Mouse (Mus musculus): ENCODE measurements around the gene Fbxw8. TPM values are rescaled to one million over a fixed set of nuclear protein-coding genes. Genes with fewer than 3 reads are reported as not detected.

Fbxw8 gene
- polyA plus RNA-seq, 2 experiments = 27.9 to 55.2 TPM

DNA sequence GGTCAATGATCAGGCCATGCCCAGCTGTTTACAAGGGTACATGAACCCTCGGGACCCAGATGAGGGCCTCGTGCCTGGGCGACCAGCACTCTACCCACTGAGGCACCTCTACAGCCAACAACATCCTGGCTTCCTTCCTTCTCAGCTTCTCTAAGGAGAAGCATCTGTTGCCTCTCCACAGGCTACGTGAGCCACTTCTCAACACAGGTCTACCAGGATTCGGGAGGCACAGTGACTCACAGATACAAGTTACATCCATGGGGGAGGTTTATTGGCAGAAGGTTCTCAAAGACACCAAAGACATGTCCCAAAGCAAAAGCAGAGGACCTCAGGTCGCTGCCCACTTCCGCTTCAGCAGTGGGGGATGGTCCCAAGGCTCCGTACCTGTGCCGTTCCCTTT is 35.2 kb upstream of the Fbxw8 start:
- H3K4me1 ChIP-seq (ENCODE audit: control insufficient read depth, insufficient read depth, low read length) = no peaks in the 10 kb centered on the region
- H3K27me3 ChIP-seq (ENCODE audit: control insufficient read depth, insufficient read depth, low read length) = no peaks in the 10 kb centered on the region
- H3K4me2 ChIP-seq (replicated peaks; ENCODE audit: low read depth, low read length, severe bottlenecking) = no peak overlapping the region
- no peak for DNase-seq (ENCODE audit: low spot score)
- H3K36me3 ChIP-seq (ENCODE audit: control insufficient read depth, insufficient read depth, low read length) = no peaks in the 10 kb centered on the region
- 82% methylated on average over 9 of the region's 9 CpGs for WGBS
- H3K4me3 ChIP-seq (replicated peaks; ENCODE audit: low read length) = no peak overlapping the region
- no peak for ATAC-seq (ENCODE audit: low FRiP score, low read depth)
- no peak overlapping the region for H3K9ac ChIP-seq (ENCODE audit: low read depth, low read length, severe bottlenecking)
- no peaks in the 10 kb centered on the region for H3K9me3 ChIP-seq (ENCODE audit: control insufficient read depth, low read length)
- no peak for TF ChIP-seq POLR2A (IDR thresholded peaks at IDR 0.05; ENCODE audit: borderline replicate concordance, extremely low read depth, insufficient read depth, insufficient read length)
- no peak overlapping the region for H3K27ac ChIP-seq (replicated peaks; ENCODE audit: low read depth, low read length)

- WGBS = 24% methylated on average over 6 of the region's 6 CpGs
- Histone ChIP-seq H3K27ac (replicated peaks; ENCODE audit: low read depth, low read length) (no peak overlapping the region), H3K9me3 (ENCODE audit: control insufficient read depth, low read length) (no peaks in the 10 kb centered on the region), H3K4me1 (ENCODE audit: control insufficient read depth, insufficient read depth, low read length) (no peaks in the 10 kb centered on the region), H3K27me3 (ENCODE audit: control insufficient read depth, insufficient read depth, low read length) (no peaks in the 10 kb centered on the region), H3K36me3 (ENCODE audit: control insufficient read depth, insufficient read depth, low read length) (no peaks in the 10 kb centered on the region), H3K9ac (ENCODE audit: low read depth, low read length, severe bottlenecking) (no peak overlapping the region), H3K4me2 (replicated peaks; ENCODE audit: low read depth, low read length, severe bottlenecking) (no peak overlapping the region), H3K4me3 (replicated peaks; ENCODE audit: low read length) (no peak overlapping the region)
- no peak for ATAC-seq (ENCODE audit: low FRiP score, low read depth)
- TF ChIP-seq POLR2A (IDR thresholded peaks at IDR 0.05; ENCODE audit: borderline replicate concordance, extremely low read depth, insufficient read depth, insufficient read length) = no peak
- DNase-seq (ENCODE audit: low spot score) = no peak
These were observed 33.1 kb upstream of the Fbxw8 start for GRCm38 (mm10) chr5:118188356-118188755.

GRCm38 (mm10) chr5:118186903-118187633 is 31.8 kb upstream of the Fbxw8 start:
- no peak for TF ChIP-seq POLR2A (IDR thresholded peaks at IDR 0.05; ENCODE audit: borderline replicate concordance, extremely low read depth, insufficient read depth, insufficient read length)
- Histone ChIP-seq H3K36me3 (ENCODE audit: control insufficient read depth, insufficient read depth, low read length) (no peaks in the 10 kb centered on the region), H3K9me3 (ENCODE audit: control insufficient read depth, low read length) (no peaks in the 10 kb centered on the region), H3K4me3 (replicated peaks; ENCODE audit: low read length) (no peak overlapping the region), H3K9ac (ENCODE audit: low read depth, low read length, severe bottlenecking) (no peak overlapping the region), H3K27me3 (ENCODE audit: control insufficient read depth, insufficient read depth, low read length) (no peaks in the 10 kb centered on the region), H3K4me1 (ENCODE audit: control insufficient read depth, insufficient read depth, low read length) (no peaks in the 10 kb centered on the region), H3K4me2 (replicated peaks; ENCODE audit: low read depth, low read length, severe bottlenecking) (no peak overlapping the region), H3K27ac (replicated peaks; ENCODE audit: low read depth, low read length) (no peak overlapping the region)
- DNase-seq (ENCODE audit: low spot score) (no peak), ATAC-seq (ENCODE audit: low FRiP score, low read depth) (no peak)
- WGBS = 85% methylated on average over 9 of the region's 9 CpGs

DNA sequence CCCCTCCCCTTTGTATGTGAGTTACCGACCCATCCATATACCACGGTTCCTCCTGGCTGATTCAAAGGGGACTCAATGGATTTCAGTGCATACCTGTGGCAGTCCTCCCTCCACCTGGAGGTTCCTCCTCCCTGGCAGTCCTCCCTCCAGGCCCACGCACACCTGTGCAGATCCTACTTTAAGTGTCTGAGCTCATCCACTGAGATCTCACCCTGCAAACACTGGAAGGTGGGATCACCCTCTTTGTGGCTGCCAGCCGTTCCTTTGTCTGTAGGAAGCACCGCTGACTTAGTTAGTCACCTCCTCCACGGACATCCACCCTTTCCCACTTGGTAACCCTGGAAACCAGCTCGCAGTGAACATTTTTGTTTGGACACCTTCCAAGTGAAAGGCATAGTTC is 22.4 kb upstream of the Fbxw8 start:
- DNase-seq (ENCODE audit: low spot score) (no peak), ATAC-seq (ENCODE audit: low FRiP score, low read depth) (no peak)
- Histone ChIP-seq H3K9ac (ENCODE audit: low read depth, low read length, severe bottlenecking) (no peak overlapping the region), H3K36me3 (ENCODE audit: control insufficient read depth, insufficient read depth, low read length) (no peaks in the 10 kb centered on the region), H3K4me2 (replicated peaks; ENCODE audit: low read depth, low read length, severe bottlenecking) (no peak overlapping the region), H3K27me3 (ENCODE audit: control insufficient read depth, insufficient read depth, low read length) (peaks cover 29% of the 10 kb centered on the region), H3K9me3 (ENCODE audit: control insufficient read depth, low read length) (peaks cover 6% of the 10 kb centered on the region), H3K4me3 (replicated peaks; ENCODE audit: low read length) (no peak overlapping the region), H3K4me1 (ENCODE audit: control insufficient read depth, insufficient read depth, low read length) (peaks cover 2% of the 10 kb centered on the region; the same call in 1 of the 2 replicates), H3K27ac (replicated peaks; ENCODE audit: low read depth, low read length) (no peak overlapping the region)
- WGBS = 74% methylated on average over 6 of the region's 7 CpGs
- TF ChIP-seq POLR2A (IDR thresholded peaks at IDR 0.05; ENCODE audit: borderline replicate concordance, extremely low read depth, insufficient read depth, insufficient read length) = no peak

DNA sequence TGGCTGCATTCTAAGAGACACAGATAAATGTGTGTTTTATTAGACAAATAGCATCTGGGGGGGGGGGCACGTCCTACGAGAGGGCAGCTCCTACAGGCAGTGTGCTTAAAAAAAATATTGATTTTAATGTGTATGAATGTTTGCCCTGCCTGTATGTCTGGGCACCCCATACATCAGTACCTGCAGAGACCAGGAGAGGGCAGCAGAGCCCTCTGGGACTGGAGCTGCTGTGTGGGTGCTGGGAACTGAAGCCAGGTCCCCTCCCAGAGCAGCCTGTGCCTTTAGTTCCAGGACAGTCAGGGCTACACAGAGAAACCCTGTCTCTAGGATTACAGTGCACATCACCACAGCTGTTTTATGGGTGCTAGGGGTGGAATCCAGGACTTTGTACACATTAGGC is 19.9 kb upstream of the Fbxw8 start:
- no peak overlapping the region for H3K27ac ChIP-seq (replicated peaks; ENCODE audit: low read depth, low read length)
- no peak for ATAC-seq (ENCODE audit: low FRiP score, low read depth)
- no peak overlapping the region for H3K4me3 ChIP-seq (replicated peaks; ENCODE audit: low read length)
- H3K4me1 ChIP-seq (ENCODE audit: control insufficient read depth, insufficient read depth, low read length) = peaks cover 8% of the 10 kb centered on the region; the same call in 1 of the 2 replicates
- no peak overlapping the region for H3K4me2 ChIP-seq (replicated peaks; ENCODE audit: low read depth, low read length, severe bottlenecking)
- no peak overlapping the region for H3K9ac ChIP-seq (ENCODE audit: low read depth, low read length, severe bottlenecking)
- H3K27me3 ChIP-seq (ENCODE audit: control insufficient read depth, insufficient read depth, low read length) = peaks cover 54% of the 10 kb centered on the region
- H3K36me3 ChIP-seq (ENCODE audit: control insufficient read depth, insufficient read depth, low read length) = no peaks in the 10 kb centered on the region
- peaks cover 6% of the 10 kb centered on the region for H3K9me3 ChIP-seq (ENCODE audit: control insufficient read depth, low read length)
- no peak for TF ChIP-seq POLR2A (IDR thresholded peaks at IDR 0.05; ENCODE audit: borderline replicate concordance, extremely low read depth, insufficient read depth, insufficient read length)
- 27% methylated on average over 2 of the region's 2 CpGs for WGBS
- no peak for DNase-seq (ENCODE audit: low spot score)
